Mouse (Mus musculus) spleen, embryonic (tissue): ENCODE measurements around the gene Rbm43.
"Not testable (repeated sequence)": the region's sequence is repeated elsewhere in the genome, so short reads cannot be mapped to it uniquely, and the experiment has no call there.

Experiments
- CTCF ChIA-PET: fragments of 350-600 bp; sonication (Branson Sonifier 250); formaldehyde crosslinking; loops from one replicate; lab custom pipeline; 2022; lab: Charles Lee

The Rbm43 gene

GRCm38 (mm10) chr2:51914944-51915680 lies 19.9 kb downstream of the Rbm43 start:
- CTCF ChIA-PET = interaction anchor here (0.6 kb wide), 1 partner anchor 97 kb away, joined by 26 read pairs; no protein-coding TSS in a partner anchor

GRCm38 (mm10) chr2:51914532-51914931 lies 20.4 kb downstream of the Rbm43 start:
- CTCF ChIA-PET = interaction anchor here (0.6 kb wide), 1 partner anchor 97 kb away, joined by 26 read pairs; no protein-coding TSS in a partner anchor

DNA sequence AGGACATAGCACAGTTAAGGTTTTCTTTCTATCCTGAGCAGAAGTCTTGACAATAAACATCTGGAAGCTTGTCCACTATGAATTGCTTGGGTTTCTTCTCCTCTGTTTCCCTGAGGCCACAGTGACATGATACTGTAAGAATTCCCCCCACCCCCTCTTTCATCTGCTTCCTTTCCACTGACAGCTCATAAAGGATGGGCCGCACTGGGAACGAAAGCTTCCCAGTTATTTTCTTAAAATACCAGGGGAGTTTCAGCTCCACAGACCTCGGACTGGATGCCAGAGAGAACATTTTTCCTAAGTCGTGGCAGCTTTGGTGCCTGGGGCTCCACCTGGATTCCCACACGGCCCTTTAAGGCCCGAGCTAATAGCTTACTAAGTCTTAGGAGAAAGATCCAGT lies 22.2 kb downstream of the Rbm43 start:
- CTCF ChIA-PET = no interaction called here

GRCm38 (mm10) chr2:51911864-51912263 lies 23.1 kb downstream of the Rbm43 start:
- CTCF ChIA-PET = interaction anchor here (0.6 kb wide), 1 partner anchor 54 kb away, joined by 5 read pairs; no protein-coding TSS in a partner anchor

- CTCF ChIA-PET = no interaction called here
Measured at GRCm38 (mm10) chr2:51907538-51908110, 27.3 kb downstream of the Rbm43 start.

DNA sequence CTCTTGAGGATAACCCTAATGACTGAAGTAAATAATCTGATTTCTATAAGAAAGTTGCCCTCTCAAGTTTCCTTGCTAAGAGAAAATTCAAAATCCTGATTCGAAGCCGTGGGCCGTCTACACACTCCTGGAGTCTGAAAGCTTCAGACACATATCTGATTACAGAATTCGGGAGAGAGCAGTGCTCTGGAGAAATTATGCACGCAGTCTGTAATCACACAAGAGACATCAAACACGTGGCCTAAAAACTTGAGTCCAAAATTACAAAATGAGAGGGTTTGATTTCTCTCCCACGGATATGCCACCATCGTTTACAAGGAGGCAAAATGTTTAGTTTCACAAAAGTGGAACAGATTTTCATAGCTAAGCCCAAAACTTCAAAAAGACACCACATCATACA lies 29.3 kb downstream of the Rbm43 start:
- CTCF ChIA-PET = no interaction called here

GRCm38 (mm10) chr2:51892411-51892901 lies 42.5 kb downstream of the Rbm43 start:
- CTCF ChIA-PET = no interaction called here

DNA sequence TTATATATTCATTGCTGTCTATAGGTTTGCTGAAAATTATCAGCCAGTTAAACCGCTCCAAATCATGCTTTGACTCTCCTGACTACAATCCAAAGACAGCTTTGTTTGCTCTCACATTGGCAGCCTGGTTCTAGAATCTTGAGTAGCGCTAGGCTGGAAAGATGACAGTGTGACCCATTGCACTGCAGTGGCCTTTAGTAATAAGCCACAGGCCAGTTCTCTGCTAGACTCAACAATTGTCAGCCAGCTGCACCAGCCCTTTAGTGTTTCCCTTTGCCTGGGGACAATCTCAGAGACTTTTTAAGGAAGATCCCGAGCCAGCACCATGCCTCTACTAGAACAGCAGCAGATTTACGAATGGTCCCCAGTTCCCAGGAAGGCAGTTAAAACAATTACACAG lies 44.0 kb downstream of the Rbm43 start:
- CTCF ChIA-PET = no interaction called here

- CTCF ChIA-PET = not testable (repeated sequence)
Measured at GRCm38 (mm10) chr2:51890139-51890538, 44.8 kb downstream of the Rbm43 start.

GRCm38 (mm10) chr2:51880143-51880542 lies 54.8 kb downstream of the Rbm43 start:
- CTCF ChIA-PET = no interaction called here
